Mouse (Mus musculus) layer of hippocampus, adult 9-10 months (tissue): ENCODE data around the gene Il17rc.

ENCODE experiments used
- DNase-seq: peaks from one replicate; pipeline ENCODE4 v3.0.0; 2022; ENCODE audit warnings: low spot score

Gene Il17rc

GRCm38 (mm10) chr6:113499346-113499745, 28.1 kb downstream of the Il17rc start:
- DNase-seq, result no peak

GRCm38 (mm10) chr6:113501388-113502084, 30.3 kb downstream of the Il17rc start, which contains the start of gene Prrt3:
TSS of gene Prrt3 (minus strand) at chr6:113501931.
- DNase-seq, result no peak

- no peak for DNase-seq
These were observed 31.6 kb downstream of the Il17rc start for GRCm38 (mm10) chr6:113502801-113503200.

- DNase-seq, result no peak
These were observed 34.5 kb downstream of the Il17rc start for GRCm38 (mm10) chr6:113505689-113506088.

- no peak for DNase-seq
These were observed 35.9 kb downstream of the Il17rc start for GRCm38 (mm10) chr6:113507130-113507529.

- DNase-seq, result no peak
These were observed 37.2 kb downstream of the Il17rc start for GRCm38 (mm10) chr6:113508272-113508946.

- no peak for DNase-seq
These were observed 37.7 kb downstream of the Il17rc start for GRCm38 (mm10) chr6:113508947-113509280.

- DNase-seq, result no peak
These were observed 42.7 kb downstream of the Il17rc start for GRCm38 (mm10) chr6:113513944-113514343.

GRCm38 (mm10) chr6:113514600-113514999, 43.4 kb downstream of the Il17rc start:
- no peak for DNase-seq

GRCm38 (mm10) chr6:113517434-113518080, 46.3 kb downstream of the Il17rc start:
- DNase-seq, result no peak

- DNase-seq, result no peak
These were observed 51.1 kb downstream of the Il17rc start for GRCm38 (mm10) chr6:113522310-113522709.

GRCm38 (mm10) chr6:113523420-113523819, 52.2 kb downstream of the Il17rc start:
- DNase-seq, result no peak

- peak; percentile 73 for DNase-seq
These were observed 60.0 kb downstream of the Il17rc start, which contains the start of the genes Emc3 and Fancd2 for GRCm38 (mm10) chr6:113530932-113531839. TSS of gene Emc3 (minus strand) at chr6:113531652. TSS of gene Fancd2 (plus strand) at chr6:113531682.

GRCm38 (mm10) chr6:113531840-113532404, 60.7 kb downstream of the Il17rc start:
- no peak for DNase-seq
